Comparison of ENCODE assay signal across 12 mouse cellular contexts in genomic region chr2:93377797-93378196, GRCm38 (mm10). TPM values are rescaled to one million over a fixed set of nuclear protein-coding genes. Genes with fewer than 3 reads are reported as not detected.
A peak's percentile ranks its signal among the peaks of the same experiment; 100 is the strongest.
DNase-seq lines count a peak whose midpoint lies in the region; ATAC-seq and TF ChIP-seq lines count a peak whose summit lies in the region.
"Had no signal": no experiment of that assay in that cellular context is flagged by ENCODE, and none has a peak within 500 bp of the region (broad histone marks: within the 10 kb centered on the region; RNA-seq: fewer than 3 reads in every experiment).

No protein-coding gene starts in this region.

- no peak overlapping the region for H3K27ac ChIP-seq in lung, postnatal 0 days (ENCODE audit: low read length)
- H3K27ac ChIP-seq: liver, embryonic 14.5 days had no signal

- H3K4me1 ChIP-seq in lung, postnatal 0 days (ENCODE audit: insufficient read depth, low read depth, low read length), result no peaks in the 10 kb centered on the region
- H3K4me1 ChIP-seq: megakaryocyte, embryonic 14.5 days had no signal

- TF ChIP-seq EP300 in lung, postnatal 0 days (IDR thresholded peaks at IDR 0.05), result no peak

- H3K9ac ChIP-seq in lung, postnatal 0 days (replicated peaks; ENCODE audit: low read depth), result no peak overlapping the region
- H3K9ac ChIP-seq: liver, embryonic 14.5 days had no signal

- DNase-seq in heart, postnatal 4 days, result peak; percentile 30
- no peak for DNase-seq in heart, adult 9 months (ENCODE audit: low spot score in 2 of 2)
- DNase-seq in right cerebral cortex, adult 18-20 months, result peak; percentile 16
- no peak for DNase-seq in right cerebral cortex, postnatal 14 days
- DNase-seq in cerebellum, postnatal 36 days, result peak; percentile 45 to 55
- DNase-seq in right cerebral cortex, postnatal 25 days, result peak; percentile 31
- DNase-seq in urinary bladder, postnatal 10 days (ENCODE audit: low spot score), result no peak
- DNase-seq in lung, postnatal 0 days (ENCODE audit: low spot score), result no peak
- DNase-seq: kidney, postnatal 10 days had no signal

- no peak for ATAC-seq in lung, postnatal 0 days
- ATAC-seq: activated CD4-positive, CD25-positive, alpha-beta regulatory T cell, adult 4 months had no signal

- TF ChIP-seq CTCF in lung, postnatal 0 days (IDR thresholded peaks at IDR 0.05), result no peak

- H3K36me3 ChIP-seq in lung, postnatal 0 days (ENCODE audit: insufficient read depth, low read length), result no peaks in the 10 kb centered on the region

- no peak overlapping the region for H3K4me3 ChIP-seq in lung, postnatal 0 days (ENCODE audit: low read depth, low read length)
- H3K4me3 ChIP-seq: megakaryocyte, embryonic 14.5 days had no signal

- WGBS in lung, postnatal 0 days, result 47% methylated on average over 15 of the region's 15 CpGs

- H3K4me2 ChIP-seq in lung, postnatal 0 days (replicated peaks; ENCODE audit: low read depth, low read length), result no peak overlapping the region

- no peaks in the 10 kb centered on the region for H3K9me3 ChIP-seq in lung, postnatal 0 days (ENCODE audit: low read length)

- no peaks in the 10 kb centered on the region for H3K27me3 ChIP-seq in lung, postnatal 0 days (replicated peaks; ENCODE audit: insufficient read depth, low read length)

RNA-seq across cellular contexts. Expression of gene Tspan18, which starts 43.5 kb away (rescaled TPM):
- total RNA-seq in heart, postnatal 4 days (2021), result 10 to 100 TPM; 60.2 to 64.7 TPM
- polyA plus RNA-seq in lung, postnatal 0 days (2015; fragmentation: Nextera tagmentation; extraction: Ambion mirVana), result 36.4 and 39.9 TPM in 2 replicates

Comparison
In these comparisons a context has a peak if more than half of its experiments do, and no peak if none do; other contexts are left out.
1. DNase-seq: peak in heart, postnatal 4 days (single experiment), right cerebral cortex, adult 18-20 months (single experiment), cerebellum, postnatal 36 days (2 of 2) and right cerebral cortex, postnatal 25 days (single experiment); none in heart, adult 9 months (0 of 2), right cerebral cortex, postnatal 14 days (single experiment), urinary bladder, postnatal 10 days (single experiment) and lung, postnatal 0 days (single experiment).